Mouse (Mus musculus) neural tube, embryonic 13.5 days (tissue): ENCODE results near the gene Armc10. TPM values are rescaled to one million over a fixed set of nuclear protein-coding genes. Genes with fewer than 3 reads are reported as not detected.

Source experiments
- ATAC-seq: fragments of 200-750 bp; cut with Nextera tagmentation; 2 replicates; pipeline ENCODE4 v1.8.0; 2017; ENCODE audit warnings: low read depth, mild to moderate bottlenecking, moderate TSS enrichment, moderate library complexity
- H3K27ac ChIP-seq: fragments of 300-500 bp; sonication (generic); replicated peaks from 2 replicates; pipeline ENCODE4 v1.5.1; 2015; ENCODE audit warnings: moderate library complexity, mild to moderate bottlenecking, inconsistent platforms
- H3K27me3 ChIP-seq: fragments of 300-500 bp; sonication (generic); 2 replicates; pipeline ENCODE4 v1.6.1; 2015; ENCODE audit warnings: mild to moderate bottlenecking, inconsistent platforms
- H3K36me3 ChIP-seq: fragments of 300-500 bp; sonication (generic); 2 replicates; pipeline ENCODE4 v1.6.1; 2015; ENCODE audit warnings: mild to moderate bottlenecking, inconsistent platforms
- H3K4me1 ChIP-seq: fragments of 300-500 bp; sonication (generic); replicated peaks from 2 replicates; pipeline ENCODE4 v1.6.1; 2015; ENCODE audit warnings: inconsistent platforms
- H3K4me2 ChIP-seq: fragments of 300-500 bp; sonication (generic); 2 replicates; pipeline ENCODE4 v1.6.1; 2015; ENCODE audit warnings: inconsistent platforms, mild to moderate bottlenecking, moderate library complexity
- H3K4me3 ChIP-seq: fragments of 300-500 bp; sonication (generic); 2 replicates; pipeline ENCODE4 v1.5.1; 2015; ENCODE audit warnings: mild to moderate bottlenecking, inconsistent platforms
- H3K9ac ChIP-seq: fragments of 300-500 bp; sonication (generic); 2 replicates; pipeline ENCODE4 v1.6.1; 2015; ENCODE audit warnings: moderate library complexity, mild to moderate bottlenecking, inconsistent platforms
- H3K9me3 ChIP-seq: fragments of 300-500 bp; sonication (generic); 2 replicates; pipeline ENCODE4 v1.6.1; 2016; ENCODE audit warnings: inconsistent platforms
- WGBS: fragments of 180-500 bp; shearing (Covaris S2); methylation state at CpG from one replicate; pipeline ENCODE4 v1.1.7; 2015; 5-methylcytosine and 5-hydroxymethylcytosine counted together
- polyA plus RNA-seq: library from polyadenylated mRNA; unstranded; fragments of >200 nt; fragmentation: Nextera tagmentation; extraction: Ambion mirVana; gene quantifications from 2 replicates; pipeline ENCODE4 v1.2.1, GENCODE M21; 2015

Armc10 gene
- polyA plus RNA-seq, 1 experiment from 2014 or later = 57.8 TPM

GRCm38 (mm10) chr5:21644891-21645438 is 648 bp upstream of the Armc10 start:
- H3K27me3 ChIP-seq = peaks cover 4% of the 10 kb centered on the region; the same call in 1 of the 2 replicates
- H3K9me3 ChIP-seq = no peaks in the 10 kb centered on the region
- peaks cover 25% of the 10 kb centered on the region for H3K4me1 ChIP-seq
- 13% methylated on average over 14 of the region's 14 CpGs for WGBS
- peak; percentile 20 for ATAC-seq
- peak overlapping the region; percentile 79 for H3K4me3 ChIP-seq
- peak overlapping the region; percentile 62 for H3K9ac ChIP-seq
- H3K36me3 ChIP-seq = peaks cover 19% of the 10 kb centered on the region
- H3K27ac ChIP-seq = peak overlapping the region; percentile 83
- H3K4me2 ChIP-seq = peak overlapping the region; percentile 84

GRCm38 (mm10) chr5:21646133-21646491 is 499 bp downstream of the Armc10 start:
- peak overlapping the region; percentile 79 for H3K4me3 ChIP-seq
- H3K9ac ChIP-seq = peak overlapping the region; percentile 90
- WGBS = 1% methylated on average over 25 of the region's 25 CpGs
- peaks cover 4% of the 10 kb centered on the region; the same call in 1 of the 2 replicates for H3K27me3 ChIP-seq
- H3K9me3 ChIP-seq = no peaks in the 10 kb centered on the region
- ATAC-seq = no peak
- peak overlapping the region; percentile 92 for H3K27ac ChIP-seq
- peaks cover 30% of the 10 kb centered on the region for H3K36me3 ChIP-seq
- peaks cover 25% of the 10 kb centered on the region for H3K4me1 ChIP-seq
- peak overlapping the region; percentile 84 for H3K4me2 ChIP-seq

DNA sequence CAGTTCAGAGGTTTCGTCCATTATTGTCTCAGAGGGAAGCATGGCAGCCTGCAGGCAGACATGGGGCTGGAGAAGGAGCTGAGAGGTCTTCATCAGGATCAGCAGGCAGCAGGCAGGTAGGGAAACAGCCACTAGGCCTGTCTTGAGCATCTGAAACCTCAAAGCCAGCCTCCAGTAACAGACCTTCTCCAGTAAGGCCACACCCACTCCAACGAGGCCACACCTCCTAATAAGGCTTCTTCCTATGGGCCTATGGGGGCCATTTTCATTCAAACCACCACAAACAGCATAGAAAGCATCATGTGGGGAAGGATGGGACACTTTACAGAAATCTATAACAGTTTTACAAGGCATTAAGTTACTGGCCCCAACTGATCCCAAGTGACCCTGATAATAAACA is 5.1 kb downstream of the Armc10 start:
- ATAC-seq = no peak
- no peak overlapping the region for H3K27ac ChIP-seq
- no peak overlapping the region for H3K4me2 ChIP-seq
- H3K4me1 ChIP-seq = peaks cover 16% of the 10 kb centered on the region
- H3K9ac ChIP-seq = no peak overlapping the region
- H3K36me3 ChIP-seq = peaks cover 63% of the 10 kb centered on the region
- no peak overlapping the region for H3K4me3 ChIP-seq
- 74% methylated on average over 2 of the region's 2 CpGs for WGBS
- H3K9me3 ChIP-seq = no peaks in the 10 kb centered on the region
- H3K27me3 ChIP-seq = no peaks in the 10 kb centered on the region

- H3K27ac ChIP-seq = no peak overlapping the region
- no peak overlapping the region for H3K4me3 ChIP-seq
- 70% methylated on average over 7 of the region's 7 CpGs for WGBS
- no peak for ATAC-seq
- H3K9me3 ChIP-seq = no peaks in the 10 kb centered on the region
- peaks cover 68% of the 10 kb centered on the region for H3K36me3 ChIP-seq
- H3K4me2 ChIP-seq = no peak overlapping the region
- no peaks in the 10 kb centered on the region for H3K27me3 ChIP-seq
- no peak overlapping the region for H3K9ac ChIP-seq
- peaks cover 9% of the 10 kb centered on the region for H3K4me1 ChIP-seq
These were observed 6.4 kb downstream of the Armc10 start for GRCm38 (mm10) chr5:21651885-21652612.

- Histone ChIP-seq H3K4me3 (no peak overlapping the region), H3K27ac (no peak overlapping the region), H3K4me1 (peaks cover 7% of the 10 kb centered on the region; the same call in 1 of the 2 replicates), H3K27me3 (no peaks in the 10 kb centered on the region), H3K4me2 (no peak overlapping the region), H3K9me3 (no peaks in the 10 kb centered on the region), H3K9ac (no peak overlapping the region), H3K36me3 (peaks cover 78% of the 10 kb centered on the region)
- no peak for ATAC-seq
- WGBS = 90% methylated on average over 9 of the region's 9 CpGs
These were observed 11.3 kb downstream of the Armc10 start for GRCm38 (mm10) chr5:21656912-21657311.

DNA sequence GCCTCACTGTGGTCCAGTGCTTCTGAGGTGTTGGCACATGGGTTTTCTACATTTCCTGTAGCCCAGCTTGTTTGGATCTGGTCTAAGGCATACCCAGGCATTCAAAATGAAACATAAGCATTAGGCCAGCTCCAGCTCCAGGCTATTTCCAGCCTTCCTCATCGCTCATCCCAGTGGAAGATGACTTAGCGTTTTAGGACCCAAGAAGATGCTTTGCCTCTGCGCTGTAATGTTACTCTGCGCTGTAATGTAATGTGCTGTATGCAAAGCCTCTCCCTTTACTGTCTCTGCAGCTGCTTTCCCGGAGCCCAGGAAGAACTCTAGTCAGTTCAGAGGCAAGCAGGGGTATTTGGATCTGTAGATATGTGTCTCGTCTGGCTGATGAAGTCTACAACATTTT is 12.4 kb downstream of the Armc10 start:
- H3K36me3 ChIP-seq = peaks cover 76% of the 10 kb centered on the region
- no peak for ATAC-seq
- H3K9ac ChIP-seq = no peak overlapping the region
- H3K27ac ChIP-seq = no peak overlapping the region
- H3K9me3 ChIP-seq = no peaks in the 10 kb centered on the region
- H3K4me1 ChIP-seq = peaks cover 7% of the 10 kb centered on the region; the same call in 1 of the 2 replicates
- no peak overlapping the region for H3K4me3 ChIP-seq
- H3K27me3 ChIP-seq = no peaks in the 10 kb centered on the region
- WGBS = 87% methylated on average over 6 of the region's 6 CpGs
- H3K4me2 ChIP-seq = no peak overlapping the region

GRCm38 (mm10) chr5:21658623-21659395 is 13.2 kb downstream of the Armc10 start:
- peak; percentile 73 for ATAC-seq
- H3K27me3 ChIP-seq = no peaks in the 10 kb centered on the region
- H3K4me2 ChIP-seq = no peak overlapping the region
- peaks cover 7% of the 10 kb centered on the region; the same call in 1 of the 2 replicates for H3K4me1 ChIP-seq
- 0 out of 2 replicates have a peak overlapping the region, but pooled peaks have one; percentile 18 for H3K27ac ChIP-seq
- H3K36me3 ChIP-seq = peaks cover 74% of the 10 kb centered on the region
- H3K9ac ChIP-seq = no peak overlapping the region
- no peak overlapping the region for H3K4me3 ChIP-seq
- WGBS = 50% methylated on average over 11 of the region's 11 CpGs
- H3K9me3 ChIP-seq = no peaks in the 10 kb centered on the region

DNA sequence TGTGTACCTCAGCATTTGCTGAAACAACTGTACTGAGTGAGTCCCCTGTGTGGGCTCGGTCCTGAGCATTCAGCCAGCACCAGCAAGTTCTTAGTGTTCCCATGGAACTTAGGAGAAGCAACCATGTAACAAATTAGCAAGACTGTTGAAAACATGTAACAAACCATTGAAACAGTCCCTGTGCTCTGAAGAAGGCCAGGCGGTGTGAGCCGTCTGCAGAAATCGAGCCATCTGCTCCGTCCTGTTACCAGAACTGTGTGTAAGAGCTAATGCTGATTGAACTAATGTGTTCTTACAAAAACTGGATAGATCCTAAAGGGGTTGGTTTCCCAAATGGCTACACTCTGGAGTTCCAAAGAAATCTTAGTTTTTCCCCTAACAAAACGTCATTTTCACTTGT is 15.2 kb downstream of the Armc10 start:
- peaks cover 72% of the 10 kb centered on the region for H3K36me3 ChIP-seq
- ATAC-seq = no peak
- WGBS = 95% methylated on average over 6 of the region's 6 CpGs

DNA sequence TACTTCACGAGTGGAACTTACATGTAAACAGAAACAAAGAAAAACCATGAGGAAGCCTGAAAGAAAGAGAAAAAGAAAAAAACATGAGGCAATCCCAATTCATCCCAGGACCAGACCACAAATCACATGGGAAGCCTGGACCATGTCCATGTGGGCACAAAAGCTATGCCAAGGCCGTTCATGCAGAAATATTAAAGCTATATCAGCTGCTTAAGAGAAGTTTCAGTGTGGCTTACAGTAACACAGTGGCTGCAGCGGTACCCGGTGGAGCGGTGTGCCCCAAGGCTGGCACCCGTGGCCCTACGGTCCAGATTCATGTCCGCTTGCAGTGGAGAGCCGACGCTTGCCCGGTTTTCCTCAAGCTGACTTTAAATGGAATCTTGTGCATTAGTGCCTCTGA is 17.5 kb downstream of the Armc10 start:
- H3K4me1 ChIP-seq = peaks cover 19% of the 10 kb centered on the region; the same call in 1 of the 2 replicates
- WGBS = 86% methylated on average over 11 of the region's 11 CpGs
- no peak overlapping the region for H3K4me3 ChIP-seq
- no peak overlapping the region for H3K9ac ChIP-seq
- H3K27me3 ChIP-seq = no peaks in the 10 kb centered on the region
- H3K36me3 ChIP-seq = peaks cover 58% of the 10 kb centered on the region
- H3K27ac ChIP-seq = no peak overlapping the region
- H3K4me2 ChIP-seq = no peak overlapping the region
- no peaks in the 10 kb centered on the region for H3K9me3 ChIP-seq
- ATAC-seq = no peak

More for the DNA sequence above, 15.2 kb downstream of the Armc10 start:
- H3K4me2 ChIP-seq = no peak overlapping the region
- H3K9me3 ChIP-seq = no peaks in the 10 kb centered on the region
- no peaks in the 10 kb centered on the region for H3K27me3 ChIP-seq
- no peak overlapping the region for H3K9ac ChIP-seq
- no peak overlapping the region for H3K4me3 ChIP-seq
- H3K27ac ChIP-seq = no peak overlapping the region
- H3K4me1 ChIP-seq = peaks cover 7% of the 10 kb centered on the region; the same call in 1 of the 2 replicates

- H3K4me3 ChIP-seq = no peak overlapping the region
- no peaks in the 10 kb centered on the region for H3K9me3 ChIP-seq
- H3K36me3 ChIP-seq = peaks cover 27% of the 10 kb centered on the region
- H3K4me2 ChIP-seq = no peak overlapping the region
- H3K9ac ChIP-seq = no peak overlapping the region
- no peak for ATAC-seq
- no peaks in the 10 kb centered on the region for H3K27me3 ChIP-seq
- 45% methylated on average over 8 of the region's 8 CpGs for whole genome bisulfite sequencing
- H3K27ac ChIP-seq = no peak overlapping the region
- H3K4me1 ChIP-seq = peaks cover 12% of the 10 kb centered on the region; the same call in 1 of the 2 replicates
These were observed 21.9 kb downstream of the Armc10 start for GRCm38 (mm10) chr5:21667191-21668137.

- WGBS = 93% methylated on average over 2 of the region's 2 CpGs
- ATAC-seq = no peak
- H3K9ac ChIP-seq = no peak overlapping the region
- no peak overlapping the region for H3K27ac ChIP-seq
- peaks cover 20% of the 10 kb centered on the region for H3K4me1 ChIP-seq
- H3K4me3 ChIP-seq = no peak overlapping the region
- H3K9me3 ChIP-seq = no peaks in the 10 kb centered on the region
- no peaks in the 10 kb centered on the region for H3K27me3 ChIP-seq
- no peak overlapping the region for H3K4me2 ChIP-seq
- peaks cover 11% of the 10 kb centered on the region; the same call in 1 of the 2 replicates for H3K36me3 ChIP-seq
These were observed 23.7 kb downstream of the Armc10 start for GRCm38 (mm10) chr5:21669307-21669706.
